Mouse (Mus musculus): ENCODE results near the gene Tbc1d25.

GRCm38 (mm10) chrX:8143750-8144149 lies 32.2 kb downstream of the Tbc1d25 start:
- TF ChIP-seq POLR2A (IDR thresholded peaks at IDR 0.05; ENCODE audit: borderline replicate concordance, extremely low read depth, insufficient read depth, insufficient read length, poor library complexity, severe bottlenecking), result no peak
- TF ChIP-seq CTCF (IDR thresholded peaks at IDR 0.05; ENCODE audit: borderline replicate concordance, extremely low read depth, insufficient read depth, insufficient read length), result no peak

All from brain, embryonic 14.5 days (tissue).